Mouse (Mus musculus) G1E (cell line): Measurements from ENCODE around the gene Dcaf6. TPM values are rescaled to one million over a fixed set of nuclear protein-coding genes. Genes with fewer than 3 reads are reported as not detected.

Experiments used
- ATAC-seq: 2 replicates; pipeline ENCODE4 v1.8.0; 2016; ENCODE audit warnings: mild to moderate bottlenecking; ENCODE audit not compliant: insufficient number of reproducible peaks, poor library complexity, low FRiP score, severe bottlenecking; ENCODE audit errors: extremely low read depth
- DNase-seq: peaks from one replicate; pipeline ENCODE4 v3.0.0; 2012; ENCODE audit warnings: low spot score
- H3K27me3 ChIP-seq: 2 replicates; pipeline ENCODE4 v1.6.1; 2012; ENCODE audit warnings: mild to moderate bottlenecking, low read length, inconsistent platforms; ENCODE audit not compliant: insufficient read depth
- H3K36me3 ChIP-seq: replicated peaks from 2 replicates; pipeline ENCODE3; 2012; ENCODE audit warnings: mild to moderate bottlenecking, inconsistent platforms
- H3K4me1 ChIP-seq: 2 replicates; pipeline ENCODE4 v1.6.1; 2012; ENCODE audit warnings: low read depth, low read length, inconsistent platforms, mixed read lengths; ENCODE audit not compliant: insufficient read depth
- H3K4me3 ChIP-seq: 2 replicates; pipeline ENCODE4 v1.5.1; 2012; ENCODE audit warnings: low read depth, mild to moderate bottlenecking, inconsistent platforms, low read length, moderate library complexity, mixed read lengths
- H3K9me3 ChIP-seq: replicated peaks from 2 replicates; pipeline ENCODE4 v1.6.1; 2012; ENCODE audit warnings: inconsistent platforms
- CTCF ChIP-seq: IDR thresholded peaks from 2 replicates; pipeline ENCODE4 v1.5.1; 2012; ENCODE audit warnings: low read depth, low read length, inconsistent platforms, mixed read lengths
- GATA1 ChIP-seq: IDR thresholded peaks from 2 replicates; pipeline ENCODE4 v1.6.1; 2012; ENCODE audit warnings: borderline replicate concordance, low read length, inconsistent platforms, mixed read lengths
- GATA2 ChIP-seq: IDR thresholded peaks from 2 replicates; pipeline ENCODE4 v1.6.1; 2012; ENCODE audit warnings: low read depth, low read length, inconsistent platforms, borderline replicate concordance
- POLR2AphosphoS5 ChIP-seq: IDR thresholded peaks from 2 replicates; pipeline ENCODE4 v1.6.1; 2012; ENCODE audit warnings: low read depth, low read length, inconsistent platforms; ENCODE audit not compliant: insufficient replicate concordance
- TAL1 ChIP-seq: conservative IDR thresholded peaks from 2 replicates; pipeline ENCODE4 v1.6.1; 2012; ENCODE audit warnings: low read depth, low read length, inconsistent platforms, mixed read lengths
- polyA plus RNA-seq: library from polyadenylated mRNA; stranded (reverse); fragments of >175 nt; gene quantifications from 2 replicates; pipeline ENCODE4 v1.2.3, GENCODE M21; 2012
- total RNA-seq, 2 experiments: library from RNA; stranded (forward) in 1 of 2; stranded (reverse) in 1 of 2; fragments of 200-1000 nt in 1 of 2; fragments of >200 nt in 1 of 2; fragmentation: Nextera tagmentation in 1 of 2; gene quantifications; 2 replicates each; pipeline ENCODE4 v1.2.3; 2014 to 2017

Dcaf6 gene
- total and polyA plus RNA-seq, 3 experiments = 47.3 to 110 (median 65.7) TPM

GRCm38 (mm10) chr1:165484688-165485233 is 24.5 kb upstream of the Dcaf6 start, which contains the start of gene Adcy10:
Gene Adcy10, plus strand, starts transcription at chr1:165485183.
- ATAC-seq (no peak), DNase-seq (no peak)
- H3K27me3 ChIP-seq = no peaks in the 10 kb centered on the region
- H3K4me3 ChIP-seq = no peak within 1 kb of the TSS
- H3K36me3 ChIP-seq = peaks cover 34% of the 10 kb centered on the region
- TF ChIP-seq POLR2AphosphoS5 = no peak
- no peak for TF ChIP-seq GATA2
- TF ChIP-seq CTCF = no peak
- TF ChIP-seq TAL1 = no peak
- no peak for TF ChIP-seq GATA1
- H3K4me1 ChIP-seq = 0 out of 2 replicates have a peak, but pooled peaks cover 3% of the 10 kb centered on the region
- H3K9me3 ChIP-seq = no peaks in the 10 kb centered on the region

GRCm38 (mm10) chr1:165471490-165471889 is 11.2 kb upstream of the Dcaf6 start:
- TF ChIP-seq GATA2 (no peak), CTCF (no peak), POLR2AphosphoS5 (no peak), TAL1 (no peak), GATA1 (no peak)

GRCm38 (mm10) chr1:165469717-165470116 is 9.4 kb upstream of the Dcaf6 start:
- Histone ChIP-seq H3K4me1 (peaks cover 22% of the 10 kb centered on the region), H3K9me3 (no peaks in the 10 kb centered on the region), H3K27me3 (no peaks in the 10 kb centered on the region), H3K36me3 (peaks cover 13% of the 10 kb centered on the region), H3K4me3 (no peak overlapping the region)
- no peak for TF ChIP-seq CTCF
- no peak for TF ChIP-seq GATA1
- TF ChIP-seq GATA2 = no peak
- DNase-seq = no peak
- ATAC-seq = no peak

More at GRCm38 (mm10) chr1:165471490-165471889, 11.2 kb upstream of the Dcaf6 start:
- Histone ChIP-seq H3K4me1 (peaks cover 22% of the 10 kb centered on the region), H3K27me3 (no peaks in the 10 kb centered on the region), H3K36me3 (peaks cover 18% of the 10 kb centered on the region), H3K4me3 (no peak overlapping the region), H3K9me3 (no peaks in the 10 kb centered on the region)
- ATAC-seq (no peak), DNase-seq (no peak)

- Histone ChIP-seq H3K9me3 (no peaks in the 10 kb centered on the region), H3K4me1 (peaks cover 22% of the 10 kb centered on the region), H3K36me3 (peaks cover 11% of the 10 kb centered on the region), H3K4me3 (no peak overlapping the region), H3K27me3 (no peaks in the 10 kb centered on the region)
- TF ChIP-seq CTCF (no peak), POLR2AphosphoS5 (no peak), GATA1 (no peak), GATA2 (no peak), TAL1 (no peak)
- ATAC-seq = no peak
- DNase-seq = no peak
These were observed 8.7 kb upstream of the Dcaf6 start for GRCm38 (mm10) chr1:165468971-165469370.

- H3K4me3 ChIP-seq = no peak overlapping the region
- peaks cover 12% of the 10 kb centered on the region for H3K4me1 ChIP-seq
- H3K9me3 ChIP-seq = no peaks in the 10 kb centered on the region
- no peak for DNase-seq
- no peak for ATAC-seq
- TF ChIP-seq POLR2AphosphoS5 (no peak), TAL1 (no peak), GATA2 (no peak), GATA1 (no peak), CTCF (no peak)
- H3K27me3 ChIP-seq = no peaks in the 10 kb centered on the region
- H3K36me3 ChIP-seq = peaks cover 6% of the 10 kb centered on the region
These were observed 4.3 kb upstream of the Dcaf6 start for GRCm38 (mm10) chr1:165464574-165464973.

- TF ChIP-seq GATA1 = no peak
- TF ChIP-seq GATA2 = no peak
- TF ChIP-seq POLR2AphosphoS5 = no peak
- TF ChIP-seq CTCF = no peak
- TF ChIP-seq TAL1 = no peak
- H3K4me3 ChIP-seq = peak overlapping the region; percentile 27; the same call in 1 of the 2 replicates
- peaks cover 2% of the 10 kb centered on the region for H3K36me3 ChIP-seq
- H3K4me1 ChIP-seq = peaks cover 10% of the 10 kb centered on the region
- no peaks in the 10 kb centered on the region for H3K27me3 ChIP-seq
- H3K9me3 ChIP-seq = no peaks in the 10 kb centered on the region
- DNase-seq (no peak), ATAC-seq (no peak)
These were observed 2.6 kb upstream of the Dcaf6 start for GRCm38 (mm10) chr1:165462861-165463260.

- peak; percentile 7 for DNase-seq
- ATAC-seq = no peak
- H3K27me3 ChIP-seq = no peaks in the 10 kb centered on the region
- peaks cover 4% of the 10 kb centered on the region for H3K36me3 ChIP-seq
- H3K4me1 ChIP-seq = peaks cover 17% of the 10 kb centered on the region
- TF ChIP-seq CTCF (no peak), TAL1 (no peak), GATA1 (no peak), GATA2 (no peak), POLR2AphosphoS5 (no peak)
- H3K4me3 ChIP-seq = peak overlapping the region; percentile 91
- no peaks in the 10 kb centered on the region for H3K9me3 ChIP-seq
These were observed 1.4 kb upstream of the Dcaf6 start for GRCm38 (mm10) chr1:165461681-165462080.
